Comparison of ENCODE assay signal across 8 mouse cellular contexts in the genomic region with DNA sequence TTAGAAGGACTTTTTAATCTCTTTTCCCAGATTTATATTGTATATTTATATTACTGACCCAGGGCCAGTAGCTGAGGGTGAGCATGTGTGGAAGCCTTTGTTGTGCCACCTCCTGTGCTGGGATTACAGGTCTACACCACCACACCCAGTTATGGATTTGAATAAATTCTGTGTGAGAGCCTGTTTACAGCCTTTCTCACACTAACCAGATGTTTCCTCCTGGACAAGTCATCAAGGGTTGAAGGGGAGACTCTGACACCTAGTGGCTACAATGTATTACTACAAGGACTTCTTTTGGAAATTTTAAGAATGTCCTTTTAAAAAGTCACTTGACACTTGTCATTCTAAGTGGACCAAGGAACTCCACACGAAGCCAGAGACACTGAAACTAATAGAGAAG. TPM values are rescaled to one million over a fixed set of nuclear protein-coding genes. Genes with fewer than 3 reads are reported as not detected.
A peak's percentile ranks its signal among the peaks of the same experiment; 100 is the strongest.
DNase-seq lines count a peak whose midpoint lies in the region; ATAC-seq lines count a peak whose summit lies in the region.

No protein-coding gene starts in this region.

- intact Hi-C loops in heart, postnatal 36 days (cut with DNase I), result loop anchor here (1.0 kb wide), 1 partner anchor 223 kb away; no protein-coding TSS in a partner anchor

- ATAC-seq in inflammation-experienced regulatory T-cells, adult 6 months, result no peak

- peak; percentile 9 for DNase-seq in heart, adult 9 months (ENCODE audit: low spot score in 2 of 2)
- no peak for DNase-seq in heart, postnatal 36 days
- DNase-seq in B cell, adult 2 months, result peak; percentile 7 to 13
- peak; percentile 52 for DNase-seq in c-Kit-negative CD71-positive TER-119-positive erythroid progenitor cells, embryonic 14.5 days (ENCODE audit: low read depth, low spot score)
- peak; percentile 23 for DNase-seq in lung, postnatal 10 days
- no peak for DNase-seq in urinary bladder, adult 2 months (ENCODE audit: low spot score)
- DNase-seq in natural killer cell, adult 2 months (ENCODE audit: low spot score in 2 of 2), result no peak

RNA-seq across cellular contexts. Expression of a gene that starts 28.7 kb away (rescaled TPM):
- 1 to 10 TPM; 2.4 to 3.8 TPM for total RNA-seq in heart, postnatal 36 days (2021)
- 17.7 and 22.2 TPM in 2 replicates for polyA plus RNA-seq in urinary bladder, adult 2 months (2012; rRNA removed)
- 10 to 100 TPM; 11.4 to 37.7 (median 19.3) TPM for polyA plus RNA-seq in inflammation-experienced regulatory T-cells, adult 6 months (2017; shearing (Covaris generic))

Comparison
In these comparisons a context has a peak if more than half of its experiments do, and no peak if none do; other contexts are left out.
1. DNase-seq: peak in heart, adult 9 months (2 of 2), B cell, adult 2 months (2 of 2), c-Kit-negative CD71-positive TER-119-positive erythroid progenitor cells, embryonic 14.5 days (single experiment) and lung, postnatal 10 days (single experiment); none in heart, postnatal 36 days (0 of 2), urinary bladder, adult 2 months (single experiment) and natural killer cell, adult 2 months (0 of 2).